27 mouse cellular contexts compared by ENCODE assay signal in the genomic region with DNA sequence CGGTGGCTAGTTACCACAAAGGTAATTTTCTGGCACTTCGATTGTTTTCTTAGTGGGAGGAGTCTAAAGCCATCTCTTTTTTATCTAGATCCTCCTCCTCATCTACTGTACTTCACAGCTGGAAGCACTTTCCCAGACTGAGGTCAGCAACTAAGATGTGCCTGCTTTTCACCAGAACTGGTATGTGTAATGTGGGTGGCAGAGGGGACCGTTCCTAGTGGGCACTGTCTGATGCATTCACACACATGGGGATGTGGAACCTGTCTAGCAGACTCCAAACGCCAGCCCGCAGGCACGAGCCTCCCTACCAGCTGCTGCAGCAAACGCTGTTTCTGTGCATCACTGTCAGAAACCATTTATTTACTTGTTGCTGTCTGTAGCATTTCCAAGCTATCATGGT. TPM values are rescaled to one million over a fixed set of nuclear protein-coding genes. Genes with fewer than 3 reads are reported as not detected.
DNase-seq lines count a peak whose midpoint lies in the region; ATAC-seq lines count a peak whose summit lies in the region.
"Had no signal": no experiment of that assay in that cellular context is flagged by ENCODE, and none has a peak within 500 bp of the region (broad histone marks: within the 10 kb centered on the region; RNA-seq: fewer than 3 reads in every experiment).

No protein-coding gene starts in this region.

- no peak overlapping the region for H3K27ac ChIP-seq in forebrain, embryonic 11.5 days (ENCODE audit: low read depth, low read length)
- no peak overlapping the region for H3K27ac ChIP-seq in forebrain, embryonic 13.5 days
- no peak overlapping the region for H3K27ac ChIP-seq in heart, embryonic 10.5 days
- no peak overlapping the region for H3K27ac ChIP-seq in heart, embryonic 12.5 days (ENCODE audit: poor library complexity, severe bottlenecking)
- H3K27ac ChIP-seq in kidney, embryonic 15.5 days: no peak overlapping the region
- H3K27ac ChIP-seq: embryonic facial prominence, embryonic 10.5 days; embryonic facial prominence, embryonic 13.5 days; forebrain, embryonic 10.5 days; gastrocnemius, adult 2 months; hindbrain, embryonic 10.5 days; hindbrain, embryonic 14.5 days had no signal

- H3K4me2 ChIP-seq in forebrain, embryonic 11.5 days (ENCODE audit: low read depth, low read length, severe bottlenecking): no peak overlapping the region
- H3K4me2 ChIP-seq in forebrain, embryonic 13.5 days: no peak overlapping the region
- no peak overlapping the region for H3K4me2 ChIP-seq in heart, embryonic 12.5 days
- H3K4me2 ChIP-seq in kidney, embryonic 15.5 days: no peak overlapping the region
- H3K4me2 ChIP-seq: embryonic facial prominence, embryonic 13.5 days; hindbrain, embryonic 14.5 days had no signal

- WGBS in forebrain, embryonic 11.5 days: 75% methylated on average over 7 of the region's 7 CpGs
- WGBS in forebrain, embryonic 13.5 days: 80% methylated on average over 7 of the region's 7 CpGs
- WGBS in heart, embryonic 10.5 days: 59% methylated on average over 7 of the region's 7 CpGs
- WGBS in heart, embryonic 12.5 days: 65% methylated on average over 7 of the region's 7 CpGs
- 72% methylated on average over 7 of the region's 7 CpGs for WGBS in kidney, embryonic 15.5 days

- no peak overlapping the region for H3K4me3 ChIP-seq in forebrain, embryonic 11.5 days (ENCODE audit: low read depth, low read length)
- H3K4me3 ChIP-seq in forebrain, embryonic 13.5 days: no peak overlapping the region
- H3K4me3 ChIP-seq in heart, embryonic 10.5 days: no peak overlapping the region
- no peak overlapping the region for H3K4me3 ChIP-seq in heart, embryonic 12.5 days
- H3K4me3 ChIP-seq in kidney, embryonic 15.5 days (replicated peaks): no peak overlapping the region
- H3K4me3 ChIP-seq: embryonic facial prominence, embryonic 10.5 days; embryonic facial prominence, embryonic 13.5 days; forebrain, embryonic 10.5 days; gastrocnemius, adult 2 months; hindbrain, embryonic 10.5 days had no signal

- no peaks in the 10 kb centered on the region for H3K27me3 ChIP-seq in forebrain, embryonic 11.5 days (ENCODE audit: control insufficient read depth, insufficient read depth, low read length)
- H3K27me3 ChIP-seq in forebrain, embryonic 13.5 days: no peaks in the 10 kb centered on the region
- H3K27me3 ChIP-seq in heart, embryonic 10.5 days (ENCODE audit: insufficient read depth, poor library complexity, severe bottlenecking): no peaks in the 10 kb centered on the region
- no peaks in the 10 kb centered on the region for H3K27me3 ChIP-seq in heart, embryonic 12.5 days (replicated peaks)
- H3K27me3 ChIP-seq in kidney, embryonic 15.5 days: no peaks in the 10 kb centered on the region
- H3K27me3 ChIP-seq: embryonic facial prominence, embryonic 13.5 days had no signal

- no peaks in the 10 kb centered on the region for H3K4me1 ChIP-seq in forebrain, embryonic 11.5 days (replicated peaks; ENCODE audit: control insufficient read depth, insufficient read depth, low read length)
- H3K4me1 ChIP-seq in forebrain, embryonic 13.5 days: no peaks in the 10 kb centered on the region
- no peaks in the 10 kb centered on the region for H3K4me1 ChIP-seq in heart, embryonic 10.5 days
- H3K4me1 ChIP-seq in heart, embryonic 12.5 days (replicated peaks): no peaks in the 10 kb centered on the region
- H3K4me1 ChIP-seq in kidney, embryonic 15.5 days: 0 out of 2 replicates have a peak, but pooled peaks cover 3% of the 10 kb centered on the region
- H3K4me1 ChIP-seq: embryonic facial prominence, embryonic 10.5 days; embryonic facial prominence, embryonic 13.5 days; forebrain, embryonic 10.5 days; hindbrain, embryonic 10.5 days had no signal

- no peaks in the 10 kb centered on the region for H3K36me3 ChIP-seq in forebrain, embryonic 11.5 days (ENCODE audit: control insufficient read depth, insufficient read depth, low read length)
- H3K36me3 ChIP-seq in forebrain, embryonic 13.5 days (ENCODE audit: poor library complexity, severe bottlenecking): no peaks in the 10 kb centered on the region
- H3K36me3 ChIP-seq in heart, embryonic 10.5 days: no peaks in the 10 kb centered on the region
- H3K36me3 ChIP-seq in heart, embryonic 12.5 days: no peaks in the 10 kb centered on the region
- no peaks in the 10 kb centered on the region for H3K36me3 ChIP-seq in kidney, embryonic 15.5 days
- H3K36me3 ChIP-seq: embryonic facial prominence, embryonic 10.5 days; embryonic facial prominence, embryonic 13.5 days; forebrain, embryonic 10.5 days; hindbrain, embryonic 10.5 days had no signal

- no peaks in the 10 kb centered on the region for H3K9me3 ChIP-seq in forebrain, embryonic 11.5 days (ENCODE audit: control insufficient read depth, low read length)
- no peaks in the 10 kb centered on the region for H3K9me3 ChIP-seq in forebrain, embryonic 13.5 days (replicated peaks)
- H3K9me3 ChIP-seq in heart, embryonic 10.5 days: no peaks in the 10 kb centered on the region
- H3K9me3 ChIP-seq in heart, embryonic 12.5 days (replicated peaks): 0 out of 2 replicates have a peak, but pooled peaks cover 4% of the 10 kb centered on the region
- H3K9me3 ChIP-seq in kidney, embryonic 15.5 days (replicated peaks): no peaks in the 10 kb centered on the region
- H3K9me3 ChIP-seq: embryonic facial prominence, embryonic 10.5 days; embryonic facial prominence, embryonic 13.5 days; forebrain, embryonic 10.5 days; hindbrain, embryonic 10.5 days had no signal

- ATAC-seq in forebrain, embryonic 11.5 days (replicated peaks; ENCODE audit: low FRiP score): no peak
- ATAC-seq in forebrain, embryonic 13.5 days: no peak
- ATAC-seq in heart, embryonic 12.5 days (ENCODE audit: insufficient number of reproducible peaks, low FRiP score): no peak
- ATAC-seq in kidney, embryonic 15.5 days (replicated peaks; ENCODE audit: low FRiP score): peak; percentile 60
- ATAC-seq in erythroblast, adult 5-6 weeks (replicated peaks; ENCODE audit: low FRiP score, poor library complexity, severe bottlenecking): no peak
- ATAC-seq: activated CD4-positive, CD25-positive, alpha-beta regulatory T cell, adult 4 months; forebrain, embryonic 16.5 days; intestine, postnatal 0 days had no signal

- H3K9ac ChIP-seq in forebrain, embryonic 11.5 days (ENCODE audit: low read length): no peak overlapping the region
- H3K9ac ChIP-seq in forebrain, embryonic 13.5 days: no peak overlapping the region
- no peak overlapping the region for H3K9ac ChIP-seq in heart, embryonic 12.5 days
- no peak overlapping the region for H3K9ac ChIP-seq in kidney, embryonic 15.5 days
- H3K9ac ChIP-seq: embryonic facial prominence, embryonic 13.5 days; hindbrain, embryonic 14.5 days had no signal

- peak; percentile 9 for DNase-seq in forebrain, embryonic 11.5 days (ENCODE audit: low spot score)
- peak; percentile 31 for DNase-seq in heart, embryonic 10.5 days (ENCODE audit: low spot score)
- DNase-seq in kidney, adult 9 months: no peak
- DNase-seq in cerebellum, postnatal 14 days: no peak
- DNase-seq: adrenal gland, postnatal 10 days; adrenal gland, postnatal 36 days; cerebellum, adult 11 months; cerebellum, adult 2 months; cerebellum, adult 9-11 months; cerebellum, postnatal 36 days; embryo, embryonic 11 days; gastrocnemius, adult 2 months; gastrocnemius, postnatal 14 days; heart, adult 18-20 months; heart, postnatal 36 days had no signal

RNA-seq across cellular contexts. Expression of a gene that starts 31.3 kb away (rescaled TPM):
- 1.3 and 1.6 TPM in 2 replicates for polyA plus RNA-seq in forebrain, embryonic 11.5 days (2014; fragmentation: Nextera tagmentation; extraction: Ambion mirVana)
- polyA plus RNA-seq in forebrain, embryonic 13.5 days (2015; fragmentation: Nextera tagmentation; extraction: Ambion mirVana): 3.4 and 4.1 TPM in 2 replicates
- 3.8 and 6.8 TPM in 2 replicates for polyA plus RNA-seq in heart, embryonic 10.5 days (2016; fragmentation: Nextera tagmentation; extraction: Ambion mirVana)
- polyA plus RNA-seq in heart, embryonic 12.5 days (2016; fragmentation: Nextera tagmentation; extraction: Ambion mirVana): 4.4 and 6.6 TPM in 2 replicates
- polyA plus RNA-seq in kidney, embryonic 15.5 days (2015; fragmentation: Nextera tagmentation; extraction: Ambion mirVana): 13.9 and 15.5 TPM in 2 replicates
- 0.42 TPM in 1 of 2 replicates, not detected in the other for total RNA-seq in erythroblast, adult 5-6 weeks (2015; ENCODE audit: low replicate concordance)
- not detected in 2 replicates for total RNA-seq in erythroblast, adult 5-6 weeks (2017; ENCODE audit: low replicate concordance)
- polyA plus RNA-seq: activated CD4-positive, CD25-positive, alpha-beta regulatory T cell, adult 4 months had no signal

RNA-seq across cellular contexts. Expression of a gene that starts 50.5 kb away (rescaled TPM):
- 12.5 and 14.4 TPM in 2 replicates for polyA plus RNA-seq in forebrain, embryonic 11.5 days (2014; fragmentation: Nextera tagmentation; extraction: Ambion mirVana)
- polyA plus RNA-seq in forebrain, embryonic 13.5 days (2015; fragmentation: Nextera tagmentation; extraction: Ambion mirVana): 29.5 and 30.6 TPM in 2 replicates
- polyA plus RNA-seq in heart, embryonic 10.5 days (2016; fragmentation: Nextera tagmentation; extraction: Ambion mirVana): 0.72 and 1.8 TPM in 2 replicates
- polyA plus RNA-seq in heart, embryonic 12.5 days (2016; fragmentation: Nextera tagmentation; extraction: Ambion mirVana): 2.0 and 2.1 TPM in 2 replicates
- polyA plus RNA-seq in kidney, embryonic 15.5 days (2015; fragmentation: Nextera tagmentation; extraction: Ambion mirVana): 14.9 and 15.9 TPM in 2 replicates
- 5.4 and 5.6 TPM in 2 replicates for total RNA-seq in erythroblast, adult 5-6 weeks (2015; ENCODE audit: low replicate concordance)
- total RNA-seq in erythroblast, adult 5-6 weeks (2017; ENCODE audit: low replicate concordance): 5.4 and 21.3 TPM in 2 replicates

Comparison
In these comparisons a context has a peak if more than half of its experiments do, and no peak if none do; other contexts are left out.
1. DNase-seq: peak in forebrain, embryonic 11.5 days (single experiment) and heart, embryonic 10.5 days (single experiment); none in kidney, adult 9 months (single experiment) and cerebellum, postnatal 14 days (0 of 2).